Mouse (Mus musculus) kidney, postnatal 14 days (tissue): ENCODE data around the gene Gstm3.
"Not testable (repeated sequence)": the region's sequence is repeated elsewhere in the genome, so short reads cannot be mapped to it uniquely, and the experiment has no call there.

Experiments
- DNase-seq: peaks from one replicate; pipeline ENCODE4 v3.0.0; 2022; ENCODE audit warnings: mixed read lengths

The Gstm3 gene

GRCm38 (mm10) chr3:107972070-107972469, 3.0 kb upstream of the Gstm3 start:
- DNase-seq, result no peak

GRCm38 (mm10) chr3:107971101-107971500, 2.0 kb upstream of the Gstm3 start:
- DNase-seq, result not testable (repeated sequence)

- DNase-seq, result no peak
Observed at GRCm38 (mm10) chr3:107966631-107967030, 2.5 kb downstream of the Gstm3 start.

GRCm38 (mm10) chr3:107965592-107965991, 3.5 kb downstream of the Gstm3 start:
- DNase-seq, result no peak

GRCm38 (mm10) chr3:107964656-107965308, 4.3 kb downstream of the Gstm3 start:
- DNase-seq, result no peak

GRCm38 (mm10) chr3:107964026-107964425, 5.1 kb downstream of the Gstm3 start:
- DNase-seq, result no peak

GRCm38 (mm10) chr3:107955260-107955659, 13.8 kb downstream of the Gstm3 start:
- DNase-seq, result not testable (repeated sequence)

GRCm38 (mm10) chr3:107953906-107954305, 15.2 kb downstream of the Gstm3 start:
- DNase-seq, result peak; percentile 12

- DNase-seq, result peak; percentile 68
Observed at GRCm38 (mm10) chr3:107953328-107953755, 15.7 kb downstream of the Gstm3 start.

- no peak for DNase-seq
Observed at GRCm38 (mm10) chr3:107950531-107950930, 18.6 kb downstream of the Gstm3 start.

GRCm38 (mm10) chr3:107949461-107949860, 19.6 kb downstream of the Gstm3 start:
- not testable (repeated sequence) for DNase-seq

GRCm38 (mm10) chr3:107945729-107946128, 23.4 kb downstream of the Gstm3 start:
- no peak for DNase-seq

- DNase-seq, result peak; percentile 59
Observed at GRCm38 (mm10) chr3:107943239-107943990, 25.7 kb downstream of the Gstm3 start, which contains the start of gene Gstm6. TSS of gene Gstm6 (minus strand) at chr3:107943749.

GRCm38 (mm10) chr3:107941261-107941660, 27.8 kb downstream of the Gstm3 start:
- DNase-seq, result no peak

- no peak for DNase-seq
Observed at GRCm38 (mm10) chr3:107940524-107940923, 28.6 kb downstream of the Gstm3 start.

GRCm38 (mm10) chr3:107939830-107940229, 29.3 kb downstream of the Gstm3 start:
- DNase-seq, result no peak

GRCm38 (mm10) chr3:107939403-107939802, 29.7 kb downstream of the Gstm3 start:
- peak; percentile 75 for DNase-seq

GRCm38 (mm10) chr3:107935888-107936287, 33.2 kb downstream of the Gstm3 start:
- DNase-seq, result no peak

- no peak for DNase-seq
Observed at GRCm38 (mm10) chr3:107935268-107935667, 33.8 kb downstream of the Gstm3 start.

- DNase-seq, result peak; percentile 44
Observed at GRCm38 (mm10) chr3:107932128-107932527, 37.0 kb downstream of the Gstm3 start.

- DNase-seq, result peak; percentile 99
Observed at GRCm38 (mm10) chr3:107931670-107932069, 37.4 kb downstream of the Gstm3 start, which contains the start of gene Gstm7. TSS of gene Gstm7 (minus strand) at chr3:107931817.

GRCm38 (mm10) chr3:107931134-107931533, 37.9 kb downstream of the Gstm3 start:
- DNase-seq, result no peak

- no peak for DNase-seq
Observed at GRCm38 (mm10) chr3:107929731-107930130, 39.4 kb downstream of the Gstm3 start.

GRCm38 (mm10) chr3:107929243-107929642, 39.8 kb downstream of the Gstm3 start:
- no peak for DNase-seq
